Mouse (Mus musculus): ENCODE data around the gene Stmn3. TPM values are rescaled to one million over a fixed set of nuclear protein-coding genes. Genes with fewer than 3 reads are reported as not detected.

Gene Stmn3
- total and polyA plus RNA-seq, 3 experiments = not detected

DNA sequence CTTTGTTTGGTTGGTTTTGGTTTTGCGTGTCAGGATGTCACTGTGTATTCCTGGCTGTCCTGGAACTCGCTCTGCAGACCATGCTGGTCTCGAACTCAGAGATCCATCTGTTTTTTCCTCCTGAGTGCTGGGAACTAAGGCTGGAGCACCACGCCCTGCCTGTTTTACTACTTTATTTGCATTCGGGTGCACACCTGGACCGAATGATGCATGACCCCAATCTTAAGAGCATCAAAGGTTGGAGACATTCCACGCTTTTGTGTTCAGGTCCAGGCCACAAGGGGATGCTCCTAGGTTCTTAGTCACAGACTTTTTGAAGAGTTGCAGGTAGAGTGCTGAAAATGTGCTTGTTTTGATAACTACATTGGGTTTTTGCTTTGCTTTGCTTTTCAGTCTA, 5.8 kb upstream of the Stmn3 start:
- no peak for DNase-seq (ENCODE audit: low read depth, low spot score)
- Histone ChIP-seq H3K4me1 (ENCODE audit: control insufficient read depth in 1 of 2, insufficient read depth in 2 of 2, low read length in 2 of 2) (peaks cover 0 to 14% of the 10 kb centered on the region in 2 experiments; a peak in 3 of 4 replicates), H3K27ac (ENCODE audit: control insufficient read depth, low read depth, low read length) (peak overlapping the region; percentile 99), H3K27me3 (ENCODE audit: control insufficient read depth in 1 of 2, insufficient read depth in 2 of 2, low read length in 2 of 2) (no peaks in the 10 kb centered on the region), H3K9ac (ENCODE audit: control insufficient read depth, low read depth, low read length, poor library complexity, severe bottlenecking) (peak overlapping the region; percentile 98), H3K4me3 (ENCODE audit: control insufficient read depth in 1 of 2, insufficient read depth in 1 of 2, low read depth in 2 of 2, low read length in 2 of 2) (peak overlapping the region; percentile 62 to 92), H3K36me3 (ENCODE audit: control insufficient read depth in 1 of 2, insufficient read depth in 2 of 2, low read length in 2 of 2) (peaks cover 1 to 11% of the 10 kb centered on the region in 2 experiments; a peak in 3 of 4 replicates), H3K79me2 (ENCODE audit: control insufficient read depth, insufficient read depth, low read length, poor library complexity) (peaks cover 12% of the 10 kb centered on the region), H3K9me3 (replicated peaks; ENCODE audit: insufficient read depth, low read length) (no peaks in the 10 kb centered on the region)
- TF ChIP-seq SMC3 (IDR thresholded peaks at IDR 0.05; ENCODE audit: low read depth, low read length) (no peak), RCOR1 (IDR thresholded peaks at IDR 0.05; ENCODE audit: low read depth, low read length) (no peak), GABPA (IDR thresholded peaks at IDR 0.05; ENCODE audit: low read depth, low read length) (no peak), BHLHE40 (IDR thresholded peaks at IDR 0.05; ENCODE audit: borderline replicate concordance, low read depth, low read length) (no peak), ETS1 (IDR thresholded peaks at IDR 0.05; ENCODE audit: low read depth, low read length) (no peak), NRF1 (IDR thresholded peaks at IDR 0.05; ENCODE audit: insufficient read depth, low read depth, low read length, poor library complexity, severe bottlenecking) (no peak), POLR2AphosphoS5 (IDR thresholded peaks at IDR 0.05; ENCODE audit: borderline replicate concordance, low read depth, low read length) (no peak), TBP (IDR thresholded peaks at IDR 0.05; ENCODE audit: low read depth, low read length) (no peak), ZMIZ1 (IDR thresholded peaks at IDR 0.05; ENCODE audit: low read depth, low read length) (no peak), GATA1 (IDR thresholded peaks at IDR 0.05; ENCODE audit: low read depth, low read length) (no peak), MXI1 (IDR thresholded peaks at IDR 0.05; ENCODE audit: low read depth, low read length) (no peak), TAL1 (IDR thresholded peaks at IDR 0.05; ENCODE audit: low read length) (no peak), MYB (IDR thresholded peaks at IDR 0.05; ENCODE audit: low read depth, low read length) (no peak), ELF1 (IDR thresholded peaks at IDR 0.05; ENCODE audit: low read depth, low read length) (no peak), HCFC1 (IDR thresholded peaks at IDR 0.05; ENCODE audit: low read depth, low read length) (no peak), ZKSCAN1 (IDR thresholded peaks at IDR 0.05; ENCODE audit: low read depth, low read length) (no peak), NELFE (IDR thresholded peaks at IDR 0.05; ENCODE audit: low read depth, low read length) (no peak)

DNA sequence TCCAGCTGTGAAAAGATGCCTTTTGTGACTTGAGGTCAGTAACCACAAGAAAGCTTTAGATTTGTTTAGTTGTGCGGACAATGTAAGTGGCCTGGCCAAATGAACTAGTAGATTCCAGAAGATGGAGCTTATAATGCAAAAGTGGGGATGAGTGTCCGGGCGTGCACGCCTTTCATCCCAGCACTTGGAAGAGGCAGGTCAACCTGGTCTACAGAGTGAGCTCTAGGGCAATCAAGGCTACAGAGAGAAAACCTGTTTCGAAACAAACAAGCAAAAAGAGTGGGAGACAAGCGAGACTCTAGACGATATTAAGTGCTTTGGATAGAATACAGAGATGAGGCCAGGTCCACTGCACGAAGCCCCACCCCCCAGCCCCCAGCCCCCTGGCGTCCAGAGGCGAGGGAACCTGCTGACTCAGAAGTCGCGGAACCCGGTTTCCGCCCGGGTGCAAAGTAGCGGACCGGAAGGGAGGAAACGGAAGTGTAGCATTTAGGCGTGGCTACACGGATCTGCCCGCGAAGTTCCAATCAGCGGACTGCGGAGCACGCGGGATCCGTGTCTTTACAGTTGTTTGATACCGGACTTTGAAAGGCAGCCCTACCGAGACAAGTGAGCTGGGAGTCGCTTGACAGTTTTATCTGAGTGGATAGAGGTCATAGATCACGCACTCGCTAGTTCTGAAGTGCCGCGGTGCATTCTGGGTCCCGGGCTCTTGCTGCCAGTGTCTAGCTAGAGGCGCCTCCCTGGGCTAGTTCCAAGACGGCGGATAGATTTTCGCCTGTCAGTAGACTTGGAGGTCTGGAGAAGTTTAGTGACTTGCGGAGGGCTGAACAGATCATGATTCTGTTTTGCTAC, 5.2 kb upstream of the Stmn3 start, which contains the start of gene Rtel1:
Rtel1 (plus strand) TSS at position 492 of the 855 bp plus-strand sequence.
- peaks cover 0 to 14% of the 10 kb centered on the region in 2 experiments; a peak in 3 of 4 replicates for H3K4me1 ChIP-seq (ENCODE audit: control insufficient read depth in 1 of 2, insufficient read depth in 2 of 2, low read length in 2 of 2)
- TF ChIP-seq JUND (IDR thresholded peaks at IDR 0.05; ENCODE audit: low read depth, low read length) (no peak), MAZ (IDR thresholded peaks at IDR 0.05; ENCODE audit: low read depth, low read length) (no peak), MAFK (IDR thresholded peaks at IDR 0.05; ENCODE audit: borderline replicate concordance, low read depth, low read length) (no peak; the same call in 1 of the 2 replicates), KAT2A (conservative IDR thresholded peaks at IDR 0.05; ENCODE audit: low read depth, low read length) (peak; percentile 57; the same call in 1 of the 2 replicates), ZMIZ1 (IDR thresholded peaks at IDR 0.05; ENCODE audit: low read depth, low read length) (peak; percentile 74), EP300 (IDR thresholded peaks at IDR 0.05; ENCODE audit: low read depth in 1 of 2, low read length in 2 of 2) (no peak), TAL1 (IDR thresholded peaks at IDR 0.05; ENCODE audit: low read length) (no peak), MEF2A (IDR thresholded peaks at IDR 0.05; ENCODE audit: extremely low read depth, insufficient replicate concordance, low read depth, low read length, poor library complexity, severe bottlenecking) (no peak), TBP (IDR thresholded peaks at IDR 0.05; ENCODE audit: low read depth, low read length) (peak; percentile 84), POLR2A (IDR thresholded peaks at IDR 0.05; ENCODE audit: control insufficient read depth in 1 of 2, insufficient read depth in 1 of 2, low read depth in 1 of 2, low read length in 2 of 2, poor library complexity in 1 of 2) (peak; percentile 74 to 95; a peak in 3 of 4 replicates), NRF1 (IDR thresholded peaks at IDR 0.05; ENCODE audit: insufficient read depth, low read depth, low read length, poor library complexity, severe bottlenecking) (no peak), MYC (IDR thresholded peaks at IDR 0.05; ENCODE audit: low read depth, low read length) (peak; percentile 98), GABPA (IDR thresholded peaks at IDR 0.05; ENCODE audit: low read depth, low read length) (no peak), HCFC1 (IDR thresholded peaks at IDR 0.05; ENCODE audit: low read depth, low read length) (peak; percentile 88), UBTF (IDR thresholded peaks at IDR 0.05; ENCODE audit: borderline replicate concordance, insufficient read depth, low read depth, low read length) (no peak), CTCF (IDR thresholded peaks at IDR 0.05 in 2 of 3, conservative IDR thresholded peaks at IDR 0.05 in 1 of 3; ENCODE audit: control insufficient read depth in 1 of 3, insufficient read depth in 1 of 3, low read depth in 2 of 3, low read length in 3 of 3, poor library complexity in 1 of 3, severe bottlenecking in 1 of 3) (peak in 1 of 3 experiments; percentile 1; a peak in 1 of 6 replicates), RCOR1 (IDR thresholded peaks at IDR 0.05; ENCODE audit: low read depth, low read length) (no peak; the same call in 1 of the 2 replicates), CHD1 (IDR thresholded peaks at IDR 0.05; ENCODE audit: low read depth, low read length) (no peak)

More for the DNA sequence above, 5.2 kb upstream of the Stmn3 start, which contains the start of gene Rtel1:
- Histone ChIP-seq H3K9ac (ENCODE audit: control insufficient read depth, low read depth, low read length, poor library complexity, severe bottlenecking) (peak within 1 kb of the TSS; percentile 98), H3K36me3 (ENCODE audit: control insufficient read depth in 1 of 2, insufficient read depth in 2 of 2, low read length in 2 of 2) (peaks cover 1 to 11% of the 10 kb centered on the region in 2 experiments; a peak in 3 of 4 replicates), H3K27me3 (ENCODE audit: control insufficient read depth in 1 of 2, insufficient read depth in 2 of 2, low read length in 2 of 2) (no peaks in the 10 kb centered on the region), H3K27ac (ENCODE audit: control insufficient read depth, low read depth, low read length) (peak within 1 kb of the TSS; percentile 99), H3K79me2 (ENCODE audit: control insufficient read depth, insufficient read depth, low read length, poor library complexity) (peaks cover 12% of the 10 kb centered on the region), H3K9me3 (replicated peaks; ENCODE audit: insufficient read depth, low read length) (no peaks in the 10 kb centered on the region), H3K4me3 (ENCODE audit: control insufficient read depth in 1 of 2, insufficient read depth in 1 of 2, low read depth in 2 of 2, low read length in 2 of 2) (peak within 1 kb of the TSS; percentile 62 to 92)
- DNase-seq (ENCODE audit: low read depth, low spot score) = peak; percentile 94

All from MEL (cell line).